Mouse (Mus musculus): ENCODE measurements around the gene Gstt2.
"Not testable (repeated sequence)": the region's sequence is repeated elsewhere in the genome, so short reads cannot be mapped to it uniquely, and the experiment has no call there.

Gstt2 gene

DNA sequence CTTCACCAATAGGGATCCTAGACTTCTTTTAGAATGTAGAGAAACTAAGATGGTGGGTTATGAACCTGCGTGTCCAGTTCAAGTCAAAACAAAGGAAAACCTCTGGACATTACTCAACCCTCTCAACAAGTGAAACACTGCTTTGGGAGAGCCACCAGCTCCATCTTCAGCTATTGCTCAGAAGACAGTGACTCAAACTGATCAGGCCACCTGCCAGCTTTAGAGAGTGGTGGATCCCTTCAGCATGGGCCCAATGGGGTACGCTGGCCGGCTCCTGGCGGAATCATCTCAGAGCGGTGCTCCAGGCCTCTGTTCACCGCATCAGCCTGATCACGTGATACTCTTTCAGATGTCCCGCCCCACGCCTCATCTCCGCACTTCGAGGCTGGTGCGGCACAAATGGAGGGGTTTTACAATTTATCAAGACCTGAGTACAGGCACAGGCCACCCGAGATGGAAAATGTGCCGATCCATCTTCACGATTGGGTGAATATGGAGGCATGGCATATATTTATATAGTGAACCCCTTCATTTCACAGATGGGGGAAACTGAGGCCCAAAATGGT, 18.3 kb upstream of the Gstt2 start:
- no peak for DNase-seq

- peak in 1 of 2 experiments; percentile 42 for DNase-seq
Observed at GRCm38 (mm10) chr10:75854791-75855190, 17.6 kb upstream of the Gstt2 start.

- DNase-seq, result no peak
Observed at GRCm38 (mm10) chr10:75854096-75854495, 16.9 kb upstream of the Gstt2 start.

- peak; percentile 93 to 95 for DNase-seq
Observed at GRCm38 (mm10) chr10:75853452-75853851, 16.2 kb upstream of the Gstt2 start.

DNA sequence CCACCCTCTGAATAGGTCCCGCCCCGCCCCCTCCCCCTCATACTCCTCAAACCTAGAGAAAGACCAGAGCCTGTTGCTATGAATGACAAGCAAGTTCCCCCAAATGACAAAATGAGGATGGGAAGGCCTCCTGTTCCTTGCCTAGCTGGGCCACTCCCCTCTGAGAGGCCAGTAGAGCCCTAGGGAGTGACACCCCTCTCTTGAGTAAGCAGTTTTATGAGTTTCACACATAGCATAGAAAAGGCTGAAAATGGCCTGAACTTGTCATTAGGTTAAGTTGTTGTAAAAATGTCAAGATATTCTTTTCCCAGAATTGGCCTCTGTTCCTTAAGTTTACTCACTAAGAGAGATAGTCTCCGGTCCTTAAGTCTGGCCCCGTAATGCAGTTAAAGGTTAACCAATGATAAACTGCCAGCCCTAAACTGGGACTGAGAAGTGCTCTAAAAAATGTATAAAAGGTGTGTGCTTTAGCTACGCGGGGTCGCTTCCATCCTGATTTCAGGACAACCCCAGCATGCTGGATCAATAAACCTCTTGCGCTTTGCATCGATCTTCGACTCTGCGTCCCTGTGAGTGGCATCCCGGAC, 15.4 kb upstream of the Gstt2 start:
- no peak for DNase-seq

- no peak for DNase-seq
Observed at GRCm38 (mm10) chr10:75851681-75852080, 14.5 kb upstream of the Gstt2 start.

- DNase-seq, result no peak
Observed at GRCm38 (mm10) chr10:75851076-75851475, 13.9 kb upstream of the Gstt2 start.

DNA sequence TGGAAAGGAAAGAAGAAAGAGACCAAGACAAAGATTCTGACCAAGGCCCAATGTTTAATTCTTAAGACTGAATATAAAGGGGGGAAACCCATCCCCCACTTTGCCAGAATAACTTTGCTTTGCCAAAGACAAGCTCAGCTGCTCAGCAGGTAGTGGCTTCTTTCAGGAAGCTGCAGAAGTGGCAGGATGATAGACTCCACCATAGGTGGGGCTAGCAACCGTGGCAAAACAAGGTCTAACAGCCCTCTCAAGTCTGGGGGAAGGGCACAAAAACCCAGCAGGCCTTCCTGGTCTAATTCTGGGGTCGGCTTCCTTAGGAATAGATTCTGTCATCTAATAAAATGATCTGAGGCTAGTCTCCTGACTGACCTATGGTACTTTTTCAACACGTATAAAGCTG, 11.2 kb upstream of the Gstt2 start:
- no peak for DNase-seq

GRCm38 (mm10) chr10:75845306-75845930, 8.2 kb upstream of the Gstt2 start:
- DNase-seq, result no peak

DNA sequence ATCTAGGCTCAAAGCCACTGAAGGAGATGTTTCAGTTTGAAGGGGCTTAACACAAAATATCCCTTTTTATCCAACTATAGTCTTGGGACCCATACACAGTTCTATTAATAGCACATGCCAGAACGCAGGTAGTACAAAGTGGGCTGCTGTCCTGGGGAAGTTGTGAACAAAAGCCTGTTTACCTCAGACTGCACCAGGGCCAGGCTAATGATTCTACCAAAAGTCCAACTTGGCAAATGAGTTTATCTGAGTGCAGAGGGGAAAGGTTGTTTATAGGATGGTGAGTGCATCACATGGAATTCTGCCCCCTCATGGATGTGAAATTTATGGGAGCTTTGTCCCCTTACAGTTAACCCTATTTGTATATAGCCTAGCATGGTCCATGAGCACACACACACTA, 7.6 kb upstream of the Gstt2 start:
- no peak for DNase-seq

DNA sequence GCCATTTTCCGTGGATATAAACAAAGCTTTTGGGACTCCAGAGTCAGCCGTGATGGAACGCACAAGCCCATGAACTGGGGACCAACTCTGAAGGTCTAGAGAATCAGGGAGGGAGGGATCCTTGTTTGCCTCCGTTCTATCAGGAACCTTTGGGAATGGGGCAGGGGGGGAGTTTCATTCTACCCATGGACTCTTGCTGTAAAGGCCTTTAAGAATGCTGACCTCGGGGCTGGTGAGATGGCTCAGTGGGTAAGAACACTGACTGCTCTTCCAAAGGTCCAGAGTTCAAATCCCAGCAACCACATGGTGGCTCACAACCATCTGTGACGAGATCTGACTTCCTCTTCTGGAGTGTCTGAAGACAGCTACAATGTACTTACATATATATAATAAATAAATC, 6.7 kb upstream of the Gstt2 start:
- not testable (repeated sequence) for DNase-seq

DNA sequence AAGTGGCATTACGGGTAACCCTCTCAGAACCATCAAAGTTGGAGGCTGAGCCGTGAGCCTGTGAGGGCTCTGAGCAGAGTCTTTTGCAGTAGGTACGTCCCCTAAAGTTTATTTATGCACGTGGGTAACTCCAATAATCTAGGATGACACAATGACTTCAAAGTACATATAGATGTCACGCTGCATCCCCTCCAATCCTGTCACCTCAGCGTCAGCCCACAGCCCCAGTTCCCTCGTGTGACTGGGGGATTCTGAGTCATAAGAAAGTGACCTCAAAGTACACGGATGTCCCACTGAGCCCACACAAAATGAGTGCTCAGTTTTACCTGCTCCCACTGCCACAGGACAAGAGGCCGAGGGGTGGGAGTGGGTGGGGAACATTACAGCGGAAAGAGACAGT, 1.9 kb upstream of the Gstt2 start:
- DNase-seq, result no peak

- no peak for DNase-seq
Observed at GRCm38 (mm10) chr10:75835761-75836531, 1.3 kb downstream of the Gstt2 start.

DNA sequence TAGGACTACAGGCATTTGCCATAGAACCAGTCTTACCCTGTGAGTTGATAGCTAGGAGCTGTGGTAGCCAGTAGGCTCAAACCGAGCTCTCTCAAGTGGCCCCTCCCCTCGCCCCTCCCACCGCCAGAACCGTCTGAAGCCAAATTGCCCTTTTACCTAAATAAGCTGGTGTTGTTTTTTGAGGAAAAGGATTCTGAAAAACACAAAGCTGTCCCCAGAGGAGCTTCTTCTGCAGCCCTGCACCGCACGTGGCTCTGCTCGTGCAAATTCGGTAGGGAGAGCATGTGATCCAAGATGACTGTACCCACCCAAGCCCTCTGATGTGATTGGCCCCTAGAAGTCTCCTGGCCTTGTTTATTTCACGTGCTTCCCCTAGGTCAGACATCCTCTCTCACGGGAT, 1.9 kb downstream of the Gstt2 start:
- DNase-seq, result peak; percentile 49 to 56

GRCm38 (mm10) chr10:75834721-75835120, 2.5 kb downstream of the Gstt2 start:
- DNase-seq, result no peak

GRCm38 (mm10) chr10:75834250-75834649, 3.0 kb downstream of the Gstt2 start:
- peak; percentile 70 to 80 for DNase-seq

GRCm38 (mm10) chr10:75833456-75834080, 3.7 kb downstream of the Gstt2 start:
- DNase-seq, result no peak

GRCm38 (mm10) chr10:75832272-75832895, 4.8 kb downstream of the Gstt2 start:
- peak in 1 of 2 experiments; percentile 67 for DNase-seq

- no peak for DNase-seq
Observed at GRCm38 (mm10) chr10:75830275-75830670, 7.0 kb downstream of the Gstt2 start.

- no peak for DNase-seq
Observed at GRCm38 (mm10) chr10:75829529-75830274, 7.5 kb downstream of the Gstt2 start.

DNA sequence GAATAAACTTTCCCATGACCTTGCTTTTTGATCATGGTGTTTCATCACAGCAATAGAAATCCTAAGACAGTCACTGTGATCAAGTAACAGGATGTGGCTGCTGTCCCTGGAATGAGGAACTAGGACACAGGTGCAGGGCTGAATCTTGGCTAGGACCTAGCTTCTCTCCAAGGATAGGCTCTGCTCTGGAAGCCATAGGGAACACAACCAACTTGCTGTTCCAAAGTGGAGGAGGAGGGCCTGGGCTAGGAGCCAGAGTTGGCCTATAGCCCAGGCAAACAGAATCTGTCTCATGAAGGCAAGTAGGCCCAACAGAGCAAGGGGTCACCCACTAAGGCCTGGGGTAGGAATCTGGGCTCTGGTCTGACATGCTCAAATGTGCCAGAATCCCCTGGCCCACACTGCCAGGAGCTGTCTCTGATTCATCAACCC, 8.7 kb downstream of the Gstt2 start:
- peak; percentile 87 to 93 for DNase-seq
